Mouse (Mus musculus): ENCODE data around the gene Gpr156.
"Not testable (repeated sequence)": the region's sequence is repeated elsewhere in the genome, so short reads cannot be mapped to it uniquely, and the experiment has no call there.

Gpr156 gene

GRCm38 (mm10) chr16:37956076-37956676 lies 39.9 kb downstream of the Gpr156 start:
- in situ Hi-C loops (cut with MboI, MseI), result no loop called here

- in situ Hi-C loops (cut with MboI, MseI), result no loop called here
These were observed 40.5 kb downstream of the Gpr156 start for GRCm38 (mm10) chr16:37956751-37957150.

- in situ Hi-C loops (cut with MboI, MseI), result not testable (repeated sequence)
These were observed 46.4 kb downstream of the Gpr156 start for GRCm38 (mm10) chr16:37962696-37963095.

- in situ Hi-C loops (cut with MboI, MseI), result no loop called here
These were observed 47.3 kb downstream of the Gpr156 start for GRCm38 (mm10) chr16:37963331-37964281.

GRCm38 (mm10) chr16:37964380-37965070 lies 48.2 kb downstream of the Gpr156 start:
- in situ Hi-C loops (cut with MboI, MseI), result no loop called here

GRCm38 (mm10) chr16:37966871-37967270 lies 50.6 kb downstream of the Gpr156 start:
- in situ Hi-C loops (cut with MboI, MseI), result no loop called here

- in situ Hi-C loops (cut with MboI, MseI), result no loop called here
These were observed 51.1 kb downstream of the Gpr156 start for GRCm38 (mm10) chr16:37967415-37967814.

- in situ Hi-C loops (cut with MboI, MseI), result no loop called here
These were observed 55.2 kb downstream of the Gpr156 start for GRCm38 (mm10) chr16:37971522-37971921.

- in situ Hi-C loops (cut with MboI, MseI), result no loop called here
These were observed 56.1 kb downstream of the Gpr156 start for GRCm38 (mm10) chr16:37972357-37972756.

- in situ Hi-C loops (cut with MboI, MseI), result not testable (repeated sequence)
These were observed 56.9 kb downstream of the Gpr156 start for GRCm38 (mm10) chr16:37973239-37973638.

- in situ Hi-C loops (cut with MboI, MseI), result no loop called here
These were observed 57.7 kb downstream of the Gpr156 start for GRCm38 (mm10) chr16:37973855-37974519.

GRCm38 (mm10) chr16:37974520-37975340 lies 58.4 kb downstream of the Gpr156 start:
- in situ Hi-C loops (cut with MboI, MseI), result no loop called here

GRCm38 (mm10) chr16:37981907-37982306 lies 65.6 kb downstream of the Gpr156 start:
- in situ Hi-C loops (cut with MboI, MseI), result no loop called here

GRCm38 (mm10) chr16:37988211-37988865 lies 72.0 kb downstream of the Gpr156 start:
- in situ Hi-C loops (cut with MboI, MseI), result no loop called here

GRCm38 (mm10) chr16:37989796-37990195 lies 73.5 kb downstream of the Gpr156 start:
- in situ Hi-C loops (cut with MboI, MseI), result loop anchor here in 1 of 2 experiments (5.0 kb wide), 1 partner anchor 208 kb away; no protein-coding TSS in a partner anchor

- in situ Hi-C loops (cut with MboI, MseI), result loop anchor here in 1 of 2 experiments (5.0 kb wide), 1 partner anchor 207 kb away; no protein-coding TSS in a partner anchor
These were observed 74.5 kb downstream of the Gpr156 start for GRCm38 (mm10) chr16:37990553-37991344.

GRCm38 (mm10) chr16:37992806-37993205 lies 76.5 kb downstream of the Gpr156 start:
- in situ Hi-C loops (cut with MboI, MseI), result loop anchor here in 1 of 2 experiments (5.0 kb wide), 1 partner anchor 204 kb away; no protein-coding TSS in a partner anchor

- in situ Hi-C loops (cut with MboI, MseI), result loop anchor here (5.0 kb wide), 1 partner anchor 203 kb away; no protein-coding TSS in a partner anchor
These were observed 78.4 kb downstream of the Gpr156 start for GRCm38 (mm10) chr16:37994647-37995046.

- in situ Hi-C loops (cut with MboI, MseI), result loop anchor here in 1 of 2 experiments (5.0 kb wide), 1 partner anchor 200 kb away; no protein-coding TSS in a partner anchor
These were observed 81.5 kb downstream of the Gpr156 start for GRCm38 (mm10) chr16:37997771-37998170.

All from T-helper 17 cell (primary cell).